Mouse (Mus musculus) midbrain, embryonic 14.5 days (tissue): ENCODE measurements around the gene Tmem178b. TPM values are rescaled to one million over a fixed set of nuclear protein-coding genes. Genes with fewer than 3 reads are reported as not detected.
A peak's percentile ranks its signal among the peaks of the same experiment; 100 is the strongest.

ENCODE experiments used
- ATAC-seq: fragments of 200-750 bp; cut with Nextera tagmentation; 2 replicates; pipeline ENCODE4 v1.8.0; 2017; ENCODE audit warnings: moderate number of reproducible peaks, moderate library complexity; ENCODE audit not compliant: low FRiP score, low TSS enrichment
- DNase-seq: peaks from one replicate; pipeline ENCODE4 v3.0.0-alpha.2; 2015
- H3K27ac ChIP-seq: fragments of 300-500 bp; sonication (generic); replicated peaks from 2 replicates; pipeline ENCODE4 v1.5.1; 2014; ENCODE audit warnings: mild to moderate bottlenecking, low read depth, low read length, moderate library complexity
- H3K27me3 ChIP-seq: fragments of 300-500 bp; sonication (generic); 2 replicates; pipeline ENCODE4 v1.6.1; 2014; ENCODE audit warnings: low read length, control low read depth, mixed read lengths; ENCODE audit not compliant: control insufficient read depth, insufficient read depth
- H3K36me3 ChIP-seq: fragments of 300-500 bp; sonication (generic); 2 replicates; pipeline ENCODE4 v1.6.1; 2014; ENCODE audit warnings: low read length, control low read depth; ENCODE audit not compliant: control insufficient read depth, insufficient read depth
- H3K4me1 ChIP-seq: fragments of 300-500 bp; sonication (generic); 2 replicates; pipeline ENCODE4 v1.6.1; 2014; ENCODE audit warnings: mild to moderate bottlenecking, antibody characterized with exemption, low read length, control low read depth; ENCODE audit not compliant: control insufficient read depth, insufficient read depth
- H3K4me2 ChIP-seq: fragments of 300-500 bp; sonication (generic); 2 replicates; pipeline ENCODE4 v1.6.1; 2014; ENCODE audit warnings: mild to moderate bottlenecking, low read length, moderate library complexity
- H3K4me3 ChIP-seq: fragments of 300-500 bp; sonication (generic); replicated peaks from 2 replicates; pipeline ENCODE4 v1.5.1; 2014; ENCODE audit warnings: low read depth, low read length
- H3K9ac ChIP-seq: fragments of 300-500 bp; sonication (generic); replicated peaks from 2 replicates; pipeline ENCODE4 v1.6.1; 2014; ENCODE audit warnings: mild to moderate bottlenecking, low read length, moderate library complexity
- H3K9me3 ChIP-seq: fragments of 300-500 bp; sonication (generic); 2 replicates; pipeline ENCODE4 v1.6.1; 2016; ENCODE audit warnings: low read length, control low read depth, mixed read lengths; ENCODE audit not compliant: control insufficient read depth
- WGBS: fragments of 180-500 bp; shearing (Covaris S2); extraction: QIAGEN DNeasy Blood & Tissue Kit; methylation state at CpG from one replicate; pipeline ENCODE4 v1.1.7; 2014; 5-methylcytosine and 5-hydroxymethylcytosine counted together
- polyA plus RNA-seq: library from polyadenylated mRNA; unstranded; fragments of >200 nt; fragmentation: Nextera tagmentation; extraction: Ambion mirVana; gene quantifications from 2 replicates; pipeline ENCODE4 v1.2.1, GENCODE M21; 2014

The Tmem178b gene
- polyA plus RNA-seq, 1 experiment from 2014 or later, result 44.6 TPM

- peaks cover 35% of the 10 kb centered on the region for H3K4me1 ChIP-seq
- no peak overlapping the region for H3K4me2 ChIP-seq
- ATAC-seq (peak; percentile 66; the same call in 1 of the 2 replicates), DNase-seq (peak; percentile 62)
- peak overlapping the region; percentile 50 for H3K27ac ChIP-seq
- no peaks in the 10 kb centered on the region for H3K36me3 ChIP-seq
- H3K9ac ChIP-seq, result no peak overlapping the region
- no peak overlapping the region for H3K4me3 ChIP-seq
- no peaks in the 10 kb centered on the region for H3K27me3 ChIP-seq
- 15% methylated on average over 4 of the region's 4 CpGs for WGBS
- no peaks in the 10 kb centered on the region for H3K9me3 ChIP-seq
These were observed 146.3 kb downstream of the Tmem178b start for GRCm38 (mm10) chr6:40019396-40019795.

- no peaks in the 10 kb centered on the region for H3K36me3 ChIP-seq
- DNase-seq, result peak; percentile 81
- peak; percentile 79 for ATAC-seq
- no peak overlapping the region for H3K9ac ChIP-seq
- no peaks in the 10 kb centered on the region for H3K27me3 ChIP-seq
- 54% methylated on average over 4 of the region's 4 CpGs for WGBS
- no peak overlapping the region for H3K4me2 ChIP-seq
- peak overlapping the region; percentile 75 for H3K27ac ChIP-seq
- H3K9me3 ChIP-seq, result no peaks in the 10 kb centered on the region
- peaks cover 22% of the 10 kb centered on the region for H3K4me1 ChIP-seq
- no peak overlapping the region for H3K4me3 ChIP-seq
These were observed 150.7 kb downstream of the Tmem178b start for GRCm38 (mm10) chr6:40023592-40024335.

- ATAC-seq (no peak; the same call in 1 of the 2 replicates), DNase-seq (no peak)
These were observed 151.4 kb downstream of the Tmem178b start for GRCm38 (mm10) chr6:40024336-40024934.

GRCm38 (mm10) chr6:40032901-40033300, 159.8 kb downstream of the Tmem178b start:
- H3K27ac ChIP-seq, result no peak overlapping the region
- H3K36me3 ChIP-seq, result no peaks in the 10 kb centered on the region
- DNase-seq, result no peak
- no peaks in the 10 kb centered on the region for H3K27me3 ChIP-seq
- no peak overlapping the region for H3K9ac ChIP-seq
- no peak overlapping the region for H3K4me3 ChIP-seq
- ATAC-seq, result no peak
- peaks cover 7% of the 10 kb centered on the region; the same call in 1 of the 2 replicates for H3K4me1 ChIP-seq
- no peaks in the 10 kb centered on the region for H3K9me3 ChIP-seq
- no peak overlapping the region for H3K4me2 ChIP-seq

More at GRCm38 (mm10) chr6:40024336-40024934, 151.4 kb downstream of the Tmem178b start:
- Histone ChIP-seq H3K9ac (no peak overlapping the region), H3K4me3 (no peak overlapping the region), H3K36me3 (no peaks in the 10 kb centered on the region), H3K4me1 (peaks cover 18% of the 10 kb centered on the region), H3K27me3 (no peaks in the 10 kb centered on the region), H3K9me3 (no peaks in the 10 kb centered on the region), H3K4me2 (no peak overlapping the region), H3K27ac (peak overlapping the region; percentile 75)
- WGBS, result 60% methylated on average over 5 of the region's 5 CpGs

GRCm38 (mm10) chr6:40033935-40034334, 160.9 kb downstream of the Tmem178b start:
- ATAC-seq (no peak), DNase-seq (no peak)
- H3K4me1 ChIP-seq, result peaks cover 7% of the 10 kb centered on the region; the same call in 1 of the 2 replicates
- no peak overlapping the region for H3K9ac ChIP-seq
- H3K36me3 ChIP-seq, result no peaks in the 10 kb centered on the region
- WGBS, result 92% methylated on average over 3 of the region's 3 CpGs
- H3K4me2 ChIP-seq, result no peak overlapping the region
- H3K9me3 ChIP-seq, result no peaks in the 10 kb centered on the region
- no peaks in the 10 kb centered on the region for H3K27me3 ChIP-seq
- no peak overlapping the region for H3K4me3 ChIP-seq
- H3K27ac ChIP-seq, result no peak overlapping the region

- peak overlapping the region; percentile 92 for H3K27ac ChIP-seq
- 23% methylated on average over 11 of the region's 11 CpGs for WGBS
- no peaks in the 10 kb centered on the region for H3K36me3 ChIP-seq
- peak overlapping the region; percentile 36 for H3K4me2 ChIP-seq
- peaks cover 13% of the 10 kb centered on the region for H3K4me1 ChIP-seq
- peak; percentile 91 for DNase-seq
- no peak overlapping the region; the same call in 1 of the 2 replicates for H3K4me3 ChIP-seq
- H3K9me3 ChIP-seq, result no peaks in the 10 kb centered on the region
- H3K27me3 ChIP-seq, result no peaks in the 10 kb centered on the region
- ATAC-seq, result peak; percentile 82
- no peak overlapping the region; the same call in 1 of the 2 replicates for H3K9ac ChIP-seq
These were observed 176.2 kb downstream of the Tmem178b start for GRCm38 (mm10) chr6:40048969-40049908.

GRCm38 (mm10) chr6:40049909-40050484, 176.9 kb downstream of the Tmem178b start:
- peak overlapping the region; percentile 92 for H3K27ac ChIP-seq
- no peak overlapping the region for H3K9ac ChIP-seq
- no peaks in the 10 kb centered on the region for H3K36me3 ChIP-seq
- H3K4me1 ChIP-seq, result peaks cover 13% of the 10 kb centered on the region
- peak; percentile 83 for ATAC-seq
- WGBS, result 14% methylated on average over 5 of the region's 6 CpGs
- H3K27me3 ChIP-seq, result no peaks in the 10 kb centered on the region
- H3K4me2 ChIP-seq, result peak overlapping the region; percentile 36
- DNase-seq, result peak; percentile 85
- no peak overlapping the region for H3K4me3 ChIP-seq
- H3K9me3 ChIP-seq, result no peaks in the 10 kb centered on the region

- Histone ChIP-seq H3K9ac (no peak overlapping the region), H3K4me3 (no peak overlapping the region), H3K27ac (no peak overlapping the region), H3K4me2 (no peak overlapping the region), H3K9me3 (no peaks in the 10 kb centered on the region), H3K36me3 (no peaks in the 10 kb centered on the region), H3K4me1 (peaks cover 13% of the 10 kb centered on the region), H3K27me3 (no peaks in the 10 kb centered on the region)
- ATAC-seq (no peak), DNase-seq (no peak)
- 95% methylated on average over 2 of the region's 2 CpGs for WGBS
These were observed 178.6 kb downstream of the Tmem178b start for GRCm38 (mm10) chr6:40051698-40052097.
